Mouse (Mus musculus) MEL (cell line): ENCODE results near the gene B230104I21Rik. TPM values are rescaled to one million over a fixed set of nuclear protein-coding genes. Genes with fewer than 3 reads are reported as not detected.

Experiments
- DNase-seq: peaks from one replicate; pipeline ENCODE4 v3.0.0; 2011; ENCODE audit warnings: low read depth, low spot score
- H3K27ac ChIP-seq: 2 replicates; pipeline ENCODE4 v1.5.1; 2012; ENCODE audit warnings: low read depth, mild to moderate bottlenecking, control low read depth, low read length, moderate library complexity; ENCODE audit not compliant: control insufficient read depth
- H3K27me3 ChIP-seq, 2 experiments: fragments of 150-350 bp in 1 of 2; sonication (generic) in 1 of 2; 2 replicates each; pipeline ENCODE4 v1.6.1; 2012; ENCODE audit warnings: low read length in 2 of 2, mild to moderate bottlenecking in 2 of 2, improper control_type of control experiment in 1 of 2, moderate library complexity in 1 of 2; ENCODE audit not compliant: insufficient read depth in 2 of 2, control insufficient read depth in 1 of 2
- H3K36me3 ChIP-seq, 2 experiments: 2 replicates each; pipeline ENCODE4 v1.6.1; 2012 to 2014; ENCODE audit warnings: low read length in 2 of 2, improper control_type of control experiment in 1 of 2, inconsistent platforms in 1 of 2, mild to moderate bottlenecking in 1 of 2; ENCODE audit not compliant: insufficient read depth in 2 of 2, control insufficient read depth in 1 of 2
- H3K4me1 ChIP-seq, 2 experiments: fragments of 150-350 bp in 1 of 2; sonication (generic) in 1 of 2; 2 replicates each; pipeline ENCODE4 v1.6.1; 2012; ENCODE audit warnings: low read length in 2 of 2, improper control_type of control experiment in 1 of 2, mild to moderate bottlenecking in 1 of 2; ENCODE audit not compliant: insufficient read depth in 2 of 2, control insufficient read depth in 1 of 2
- H3K4me3 ChIP-seq, 2 experiments: fragments of 150-350 bp in 1 of 2; sonication (generic) in 1 of 2; 2 replicates each; pipeline ENCODE4 v1.5.1; 2012; ENCODE audit warnings: low read depth in 2 of 2, low read length in 2 of 2, mild to moderate bottlenecking in 2 of 2, moderate library complexity in 2 of 2, control low read depth in 1 of 2, improper control_type of control experiment in 1 of 2; ENCODE audit not compliant: control insufficient read depth in 1 of 2, insufficient read depth in 1 of 2
- H3K79me2 ChIP-seq: 2 replicates; pipeline ENCODE4 v1.6.1; 2012; ENCODE audit warnings: mild to moderate bottlenecking, low read length, moderate library complexity; ENCODE audit not compliant: control insufficient read depth, poor library complexity, insufficient read depth
- H3K9ac ChIP-seq: 2 replicates; pipeline ENCODE4 v1.6.1; 2012; ENCODE audit warnings: low read depth, mild to moderate bottlenecking, control low read depth, low read length, moderate library complexity; ENCODE audit not compliant: control insufficient read depth, poor library complexity, severe bottlenecking
- H3K9me3 ChIP-seq: fragments of 150-350 bp; sonication (generic); replicated peaks from 2 replicates; pipeline ENCODE4 v1.6.1; 2012; ENCODE audit warnings: mild to moderate bottlenecking, low read length, improper control_type of control experiment, moderate library complexity; ENCODE audit not compliant: insufficient read depth
- BHLHE40 ChIP-seq: IDR thresholded peaks from 2 replicates; pipeline ENCODE4 v1.6.1; 2012; ENCODE audit warnings: low read depth, mild to moderate bottlenecking, inconsistent platforms, low read length, improper control_type of control experiment, borderline replicate concordance
- CHD1 ChIP-seq: IDR thresholded peaks from 2 replicates; pipeline ENCODE4 v1.6.1; 2012; ENCODE audit warnings: low read depth, mild to moderate bottlenecking, inconsistent platforms, low read length, improper control_type of control experiment
- CHD2 ChIP-seq: IDR thresholded peaks from 2 replicates; pipeline ENCODE4 v1.6.1; 2011; ENCODE audit warnings: low read length, improper control_type of control experiment
- CTCF ChIP-seq, 3 experiments: IDR thresholded peaks in 2 of 3; conservative IDR thresholded peaks in 1 of 3; 2 replicates each; pipeline ENCODE4 v1.5.1; 2011 to 2012; ENCODE audit warnings: low read length in 3 of 3, low read depth in 2 of 3, mild to moderate bottlenecking in 2 of 3, improper control_type of control experiment in 1 of 3, inconsistent platforms in 1 of 3, mixed read lengths in 1 of 3, moderate library complexity in 1 of 3; ENCODE audit not compliant: control insufficient read depth in 1 of 3, insufficient read depth in 1 of 3, poor library complexity in 1 of 3, severe bottlenecking in 1 of 3
- E2F4 ChIP-seq: IDR thresholded peaks from 2 replicates; pipeline ENCODE4 v1.6.1; 2011; ENCODE audit warnings: low read depth, low read length, improper control_type of control experiment, borderline replicate concordance
- ELF1 ChIP-seq: IDR thresholded peaks from 2 replicates; pipeline ENCODE4 v1.6.1; 2014; ENCODE audit warnings: low read depth, mild to moderate bottlenecking, inconsistent platforms, low read length, improper control_type of control experiment, moderate library complexity
- ETS1 ChIP-seq: IDR thresholded peaks from 2 replicates; pipeline ENCODE4 v1.6.1; 2012; ENCODE audit warnings: low read depth, mild to moderate bottlenecking, inconsistent platforms, low read length, improper control_type of control experiment, moderate library complexity
- GATA1 ChIP-seq: IDR thresholded peaks from 2 replicates; pipeline ENCODE4 v1.6.1; 2011; ENCODE audit warnings: low read depth, low read length, improper control_type of control experiment
- HCFC1 ChIP-seq: IDR thresholded peaks from 2 replicates; pipeline ENCODE4 v1.6.1; 2012; ENCODE audit warnings: low read depth, mild to moderate bottlenecking, inconsistent platforms, low read length, improper control_type of control experiment, moderate library complexity
- KAT2A ChIP-seq: conservative IDR thresholded peaks from 2 replicates; pipeline ENCODE4 v1.6.1; 2012; ENCODE audit warnings: low read depth, low read length, improper control_type of control experiment, inconsistent platforms
- MAFK ChIP-seq: IDR thresholded peaks from 2 replicates; pipeline ENCODE4 v1.6.1; 2011; ENCODE audit warnings: low read depth, mild to moderate bottlenecking, low read length, improper control_type of control experiment, borderline replicate concordance
- MAZ ChIP-seq: IDR thresholded peaks from 2 replicates; pipeline ENCODE4 v1.6.1; 2012; ENCODE audit warnings: low read depth, mild to moderate bottlenecking, inconsistent platforms, low read length, improper control_type of control experiment
- MEF2A ChIP-seq: IDR thresholded peaks from 2 replicates; pipeline ENCODE4 v1.6.1; 2014; ENCODE audit warnings: low read depth, mild to moderate bottlenecking, inconsistent platforms, low read length, improper control_type of control experiment; ENCODE audit not compliant: poor library complexity, insufficient replicate concordance, severe bottlenecking; ENCODE audit errors: extremely low read depth
- MYC ChIP-seq: IDR thresholded peaks from 2 replicates; pipeline ENCODE4 v1.6.1; 2011; ENCODE audit warnings: low read depth, mild to moderate bottlenecking, low read length, improper control_type of control experiment, moderate library complexity
- NRF1 ChIP-seq: IDR thresholded peaks from 2 replicates; pipeline ENCODE4 v1.6.1; 2014; ENCODE audit warnings: low read depth, mild to moderate bottlenecking, inconsistent platforms, low read length, improper control_type of control experiment, moderate library complexity; ENCODE audit not compliant: poor library complexity, insufficient read depth, severe bottlenecking
- POLR2A ChIP-seq, 2 experiments: IDR thresholded peaks; 2 replicates each; pipeline ENCODE4 v1.6.1; 2011 to 2012; ENCODE audit warnings: low read length in 2 of 2, mild to moderate bottlenecking in 2 of 2, control low read depth in 1 of 2, improper control_type of control experiment in 1 of 2, low read depth in 1 of 2, moderate library complexity in 1 of 2; ENCODE audit not compliant: control insufficient read depth in 1 of 2, insufficient read depth in 1 of 2, poor library complexity in 1 of 2
- POLR2AphosphoS5 ChIP-seq: IDR thresholded peaks from 2 replicates; pipeline ENCODE4 v1.6.1; 2012; ENCODE audit warnings: low read depth, borderline replicate concordance, mild to moderate bottlenecking, inconsistent platforms, low read length, moderate library complexity, mixed read lengths
- RAD21 ChIP-seq: IDR thresholded peaks from 2 replicates; pipeline ENCODE4 v1.6.1; 2011; ENCODE audit warnings: mild to moderate bottlenecking, low read depth, low read length, improper control_type of control experiment
- SIN3A ChIP-seq: IDR thresholded peaks from 2 replicates; pipeline ENCODE4 v1.6.1; 2012; ENCODE audit warnings: low read length, improper control_type of control experiment, inconsistent platforms
- TAL1 ChIP-seq: IDR thresholded peaks from 2 replicates; pipeline ENCODE4 v1.6.1; 2012; ENCODE audit warnings: mild to moderate bottlenecking, inconsistent platforms, low read length, moderate library complexity, mixed read lengths
- TBP ChIP-seq: IDR thresholded peaks from 2 replicates; pipeline ENCODE4 v1.8.0; 2011; ENCODE audit warnings: low read depth, low read length, improper control_type of control experiment
- TCF12 ChIP-seq: IDR thresholded peaks from 2 replicates; pipeline ENCODE4 v1.6.1; 2014; ENCODE audit warnings: low read depth, mild to moderate bottlenecking, inconsistent platforms, low read length, improper control_type of control experiment, moderate library complexity
- UBTF ChIP-seq: IDR thresholded peaks from 2 replicates; pipeline ENCODE4 v1.6.1; 2012; ENCODE audit warnings: low read depth, mild to moderate bottlenecking, inconsistent platforms, low read length, improper control_type of control experiment, moderate library complexity, borderline replicate concordance; ENCODE audit not compliant: insufficient read depth
- USF1 ChIP-seq: IDR thresholded peaks from 2 replicates; pipeline ENCODE4 v1.6.1; 2014; ENCODE audit warnings: low read depth, mild to moderate bottlenecking, inconsistent platforms, low read length, improper control_type of control experiment, moderate library complexity
- USF2 ChIP-seq, 2 experiments: IDR thresholded peaks; 2 replicates each; pipeline ENCODE4 v1.6.1; 2011 to 2012; ENCODE audit warnings: improper control_type of control experiment in 2 of 2, low read length in 2 of 2, borderline replicate concordance in 1 of 2, inconsistent platforms in 1 of 2, low read depth in 1 of 2, mild to moderate bottlenecking in 1 of 2; ENCODE audit not compliant: insufficient read depth in 1 of 2
- ZC3H11A ChIP-seq: IDR thresholded peaks from 2 replicates; pipeline ENCODE4 v1.6.1; 2012; ENCODE audit warnings: low read depth, mild to moderate bottlenecking, inconsistent platforms, low read length, improper control_type of control experiment
- ZKSCAN1 ChIP-seq: IDR thresholded peaks from 2 replicates; pipeline ENCODE4 v1.6.1; 2012; ENCODE audit warnings: low read depth, mild to moderate bottlenecking, inconsistent platforms, low read length, improper control_type of control experiment, moderate library complexity
- ZMIZ1 ChIP-seq: IDR thresholded peaks from 2 replicates; pipeline ENCODE4 v1.6.1; 2012; ENCODE audit warnings: low read depth, mild to moderate bottlenecking, inconsistent platforms, low read length, improper control_type of control experiment, moderate library complexity
- polyA plus RNA-seq, 2 experiments: library from polyadenylated mRNA; stranded (reverse) in 1 of 2; unstranded in 1 of 2; fragments of >175 nt in 1 of 2; fragments of >200 nt in 1 of 2; gene quantifications; 2 replicates each; pipeline versions ENCODE4 v1.2.1 to v1.2.4; 2012; ENCODE audit warnings: low replicate concordance in 2 of 2, low read depth in 1 of 2; ENCODE audit not compliant: insufficient read length in 2 of 2, insufficient read depth in 1 of 2, missing spikeins in 1 of 2
- total RNA-seq: library from RNA; depleted of rRNA; stranded (reverse); fragments of 300-350 nt; gene quantifications from 2 replicates; pipeline ENCODE4 v1.2.3, GENCODE M21; 2012

Gene B230104I21Rik
- total and polyA plus RNA-seq, 3 experiments: not detected

- Histone ChIP-seq H3K27ac (no peak overlapping the region), H3K9ac (no peak overlapping the region), H3K79me2 (no peaks in the 10 kb centered on the region), H3K4me3 (no peak overlapping the region), H3K4me1 (no peaks in the 10 kb centered on the region), H3K36me3 (no peaks in the 10 kb centered on the region), H3K27me3 (no peaks in the 10 kb centered on the region), H3K9me3 (no peaks in the 10 kb centered on the region)
- no peak for DNase-seq
- TF ChIP-seq ETS1 (no peak), BHLHE40 (no peak), MEF2A (no peak), NRF1 (no peak), KAT2A (no peak), ZC3H11A (no peak), SIN3A (no peak), UBTF (no peak), TBP (no peak), ZKSCAN1 (no peak), USF1 (no peak), CHD2 (no peak), E2F4 (no peak), HCFC1 (no peak), CHD1 (no peak), MAFK (no peak)
These were observed 2.6 kb upstream of the B230104I21Rik start for GRCm38 (mm10) chr4:154333300-154333699.

GRCm38 (mm10) chr4:154334699-154335402 lies 1.1 kb upstream of the B230104I21Rik start:
- DNase-seq: no peak
- H3K27ac ChIP-seq: no peak overlapping the region
- H3K9ac ChIP-seq: no peak overlapping the region
- no peaks in the 10 kb centered on the region for H3K79me2 ChIP-seq
- H3K4me1 ChIP-seq: no peaks in the 10 kb centered on the region
- H3K36me3 ChIP-seq: no peaks in the 10 kb centered on the region
- no peaks in the 10 kb centered on the region for H3K9me3 ChIP-seq
- TF ChIP-seq ETS1: no peak
- TF ChIP-seq USF2 (IDR thresholded peaks at IDR 0.05; ENCODE audit: borderline replicate concordance in 1 of 2, insufficient read depth in 1 of 2, low read depth in 1 of 2, low read length in 2 of 2): no peak
- no peak for TF ChIP-seq MEF2A
- TF ChIP-seq RAD21: no peak
- no peak for TF ChIP-seq SIN3A
- no peak for TF ChIP-seq TAL1
- TF ChIP-seq POLR2AphosphoS5: no peak
- TF ChIP-seq CHD2: no peak
- TF ChIP-seq GATA1: no peak
- no peak for TF ChIP-seq ZMIZ1
- no peak for TF ChIP-seq MAFK
- TF ChIP-seq POLR2A (IDR thresholded peaks at IDR 0.05; ENCODE audit: control insufficient read depth in 1 of 2, insufficient read depth in 1 of 2, low read depth in 1 of 2, low read length in 2 of 2, poor library complexity in 1 of 2): no peak
- TF ChIP-seq TCF12: no peak
- TF ChIP-seq CTCF (IDR thresholded peaks at IDR 0.05 in 2 of 3, conservative IDR thresholded peaks at IDR 0.05 in 1 of 3; ENCODE audit: control insufficient read depth in 1 of 3, insufficient read depth in 1 of 3, low read depth in 2 of 3, low read length in 3 of 3, poor library complexity in 1 of 3, severe bottlenecking in 1 of 3): no peak
- no peak for TF ChIP-seq UBTF
- TF ChIP-seq E2F4: no peak
- no peak for TF ChIP-seq ELF1
- TF ChIP-seq MAZ: no peak
- TF ChIP-seq MYC: no peak
- H3K27me3 ChIP-seq: no peaks in the 10 kb centered on the region
- no peak overlapping the region for H3K4me3 ChIP-seq
